Mouse (Mus musculus) ES-E14 (cell line): ENCODE measurements at regions not wholly inside any gene's neighbourhood (a gene's known extent, or its start where the extent isn't known, plus 50 kb on each side); places are given as distances from the start of the nearest gene placed in this dataset.

Source experiments
- DNase-seq: peaks from one replicate; pipeline ENCODE4 v3.0.0-alpha.2; 2013; ENCODE audit warnings: low read depth, low spot score
- H3K27ac ChIP-seq: 2 replicates; pipeline ENCODE4 v1.5.1; 2012; ENCODE audit warnings: low read depth, mild to moderate bottlenecking, low read length, moderate library complexity, mixed read lengths; ENCODE audit not compliant: poor library complexity, insufficient read depth, severe bottlenecking
- H3K36me3 ChIP-seq: 2 replicates; pipeline ENCODE4 v1.6.1; 2012; ENCODE audit warnings: mild to moderate bottlenecking, low read length, moderate library complexity, mixed read lengths; ENCODE audit not compliant: control insufficient read depth, poor library complexity, insufficient read depth, severe bottlenecking
- H3K4me1 ChIP-seq, 2 experiments: fragments of 150-350 bp in 1 of 2; sonication (generic) in 1 of 2; 2 replicates each; pipeline ENCODE4 v1.6.1; 2012; ENCODE audit warnings: low read length in 2 of 2, mild to moderate bottlenecking in 1 of 2, mixed read lengths in 1 of 2; ENCODE audit not compliant: control insufficient read depth in 2 of 2, insufficient read depth in 2 of 2, poor library complexity in 1 of 2
- H3K4me3 ChIP-seq, 2 experiments: fragments of 150-350 bp in 1 of 2; sonication (generic) in 1 of 2; 2 replicates each; pipeline ENCODE4 v1.5.1; 2012; ENCODE audit warnings: low read length in 2 of 2, low read depth in 1 of 2, mild to moderate bottlenecking in 1 of 2, mixed read lengths in 1 of 2; ENCODE audit not compliant: insufficient read depth in 1 of 2, poor library complexity in 1 of 2, severe bottlenecking in 1 of 2
- H3K9ac ChIP-seq: 2 replicates; pipeline ENCODE4 v1.6.1; 2012; ENCODE audit warnings: low read depth, mild to moderate bottlenecking, low read length, mixed read lengths; ENCODE audit not compliant: poor library complexity, insufficient read depth, severe bottlenecking
- H3K9me3 ChIP-seq: fragments of 150-350 bp; sonication (generic); 2 replicates; pipeline ENCODE4 v1.6.1; 2012; ENCODE audit warnings: low read depth, mild to moderate bottlenecking, low read length; ENCODE audit not compliant: control insufficient read depth, insufficient read depth
- CHD2 ChIP-seq: IDR thresholded peaks from 2 replicates; pipeline ENCODE4 v1.6.1; 2014; ENCODE audit warnings: mild to moderate bottlenecking, low read depth, low read length, inconsistent platforms
- HCFC1 ChIP-seq: IDR thresholded peaks from 2 replicates; pipeline ENCODE4 v1.6.1; 2012; ENCODE audit warnings: low read length, inconsistent platforms, borderline replicate concordance; ENCODE audit not compliant: insufficient read depth
- MAFK ChIP-seq: IDR thresholded peaks from 2 replicates; pipeline ENCODE4 v1.6.1; 2014; ENCODE audit warnings: mild to moderate bottlenecking, low read depth, low read length, inconsistent platforms; ENCODE audit not compliant: insufficient read depth
- ZC3H11A ChIP-seq: IDR thresholded peaks from 2 replicates; pipeline ENCODE4 v1.6.1; 2012; ENCODE audit warnings: low read depth, mild to moderate bottlenecking, inconsistent platforms, low read length, borderline replicate concordance
- ZNF384 ChIP-seq: IDR thresholded peaks from 2 replicates; pipeline ENCODE4 v1.6.1; 2012; ENCODE audit warnings: low read depth, low read length, inconsistent platforms
- in situ Hi-C, 2 experiments: fragments of 600-800 bp; cut with MboI; formaldehyde crosslinking; loops; one replicate each; pipeline ENCODE4 v1.15.1; 2025; ENCODE audit warnings: low sequenced_read_pairs in 2 of 2, inconsistent platforms in 1 of 2; ENCODE audit not compliant: unreplicated experiment in 2 of 2

DNA sequence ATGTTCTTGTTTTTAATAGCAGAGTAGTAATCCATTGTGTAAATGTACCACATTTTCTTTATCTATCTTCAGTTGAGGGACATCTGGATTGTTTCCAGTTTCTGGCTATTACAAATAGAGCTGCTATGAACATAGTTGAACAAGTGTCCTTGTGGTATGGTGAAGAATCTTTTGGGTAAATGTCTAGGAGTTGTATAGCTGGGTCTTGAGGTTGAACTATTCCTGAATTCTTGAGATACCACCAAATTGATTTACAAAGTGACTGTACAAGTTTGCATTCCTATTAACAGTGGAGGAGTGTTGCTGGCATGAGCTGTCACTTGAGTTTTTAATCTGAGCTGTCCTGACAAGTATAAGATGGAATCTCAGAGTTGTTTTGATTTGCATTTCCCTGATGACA lies 76.0 kb upstream of the Zfp648 start:
- in situ Hi-C loops = no loop called here
- Histone ChIP-seq H3K4me1 (no peaks in the 10 kb centered on the region), H3K36me3 (no peaks in the 10 kb centered on the region), H3K9me3 (no peaks in the 10 kb centered on the region), H3K4me3 (no peak overlapping the region), H3K9ac (no peak overlapping the region), H3K27ac (no peak overlapping the region)
- no peak for DNase-seq
- no peak for TF ChIP-seq CHD2
- no peak for TF ChIP-seq MAFK
- TF ChIP-seq ZNF384 = no peak
- no peak for TF ChIP-seq HCFC1
- TF ChIP-seq ZC3H11A = no peak

DNA sequence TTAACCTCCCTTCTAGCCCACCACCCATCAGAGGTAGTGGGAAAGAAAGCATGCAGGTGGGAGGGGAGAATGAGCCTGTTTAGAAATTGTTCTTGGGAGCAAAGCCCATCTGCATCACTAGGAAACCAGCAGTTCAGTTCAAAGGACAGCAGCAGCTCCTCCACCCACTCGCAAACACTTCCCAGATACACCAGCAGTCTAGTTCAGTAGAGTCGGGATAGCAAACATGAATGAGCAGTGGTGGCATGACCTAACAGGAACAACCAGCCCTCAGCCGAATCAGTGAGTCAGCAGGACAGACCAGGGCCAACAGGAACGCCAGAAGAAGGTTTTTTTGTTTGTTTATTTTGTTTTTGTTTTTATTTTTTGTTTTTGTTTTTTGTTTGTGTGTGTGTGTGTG lies 74.5 kb upstream of the Zfp648 start:
- Histone ChIP-seq H3K36me3 (no peaks in the 10 kb centered on the region), H3K4me1 (no peaks in the 10 kb centered on the region), H3K4me3 (no peak overlapping the region), H3K27ac (no peak overlapping the region), H3K9me3 (no peaks in the 10 kb centered on the region), H3K9ac (no peak overlapping the region)
- in situ Hi-C loops = no loop called here
- DNase-seq = no peak
- TF ChIP-seq ZNF384 (no peak), CHD2 (no peak), HCFC1 (no peak), MAFK (no peak)

DNA sequence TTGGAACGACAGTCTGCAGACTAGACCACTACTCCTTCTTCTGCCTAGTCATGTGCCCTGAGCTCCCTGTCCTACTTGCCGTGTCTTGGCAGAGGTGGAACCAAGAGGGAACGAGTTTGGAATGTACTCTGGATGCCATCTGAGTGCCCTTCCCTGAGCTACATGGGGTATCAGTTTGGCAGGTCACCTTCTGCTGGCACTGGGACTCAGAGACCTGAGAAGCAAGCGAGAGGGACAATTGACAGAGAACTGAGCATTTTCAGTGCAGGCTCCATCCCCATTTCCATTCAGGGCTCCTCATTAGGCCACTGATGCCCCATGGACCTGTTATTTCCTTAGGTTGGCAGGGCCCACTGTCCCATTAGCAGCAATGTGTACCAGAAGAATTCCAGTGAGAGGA lies 61.5 kb upstream of the Zfp648 start:
- in situ Hi-C loops = no loop called here
- no peaks in the 10 kb centered on the region for H3K36me3 ChIP-seq

DNA sequence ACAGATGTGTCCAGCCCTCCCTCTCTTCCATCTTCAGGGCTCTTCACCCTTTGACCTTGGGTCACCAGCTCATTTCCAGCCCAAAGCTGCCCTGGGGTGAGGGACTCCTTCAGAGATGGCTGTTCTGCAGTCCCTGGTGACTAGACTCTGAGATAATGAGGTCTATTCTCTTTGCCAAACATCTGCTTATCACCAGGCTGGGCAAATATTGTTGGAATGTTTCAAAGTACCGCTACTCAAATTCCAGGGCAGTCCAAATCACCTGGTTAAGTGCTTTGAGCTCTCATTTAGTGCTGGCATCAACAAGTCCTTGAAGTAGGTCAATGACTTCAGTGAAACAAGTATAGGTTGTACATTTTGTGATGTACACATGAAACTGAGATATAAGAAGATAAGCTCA lies 57.3 kb upstream of the Zfp648 start:
- Histone ChIP-seq H3K4me1 (no peaks in the 10 kb centered on the region), H3K36me3 (no peaks in the 10 kb centered on the region), H3K9me3 (no peaks in the 10 kb centered on the region), H3K4me3 (no peak overlapping the region), H3K9ac (no peak overlapping the region), H3K27ac (no peak overlapping the region)
- in situ Hi-C loops = no loop called here
- TF ChIP-seq ZNF384 (no peak), HCFC1 (no peak), MAFK (no peak), ZC3H11A (no peak), CHD2 (no peak)
- DNase-seq = no peak

More for the DNA sequence above, 61.5 kb upstream of the Zfp648 start:
- DNase-seq = no peak
- TF ChIP-seq ZNF384 (no peak), MAFK (no peak), HCFC1 (no peak), ZC3H11A (no peak), CHD2 (no peak)
- Histone ChIP-seq H3K9ac (no peak overlapping the region), H3K4me1 (no peaks in the 10 kb centered on the region), H3K4me3 (no peak overlapping the region), H3K27ac (no peak overlapping the region), H3K9me3 (no peaks in the 10 kb centered on the region)

DNA sequence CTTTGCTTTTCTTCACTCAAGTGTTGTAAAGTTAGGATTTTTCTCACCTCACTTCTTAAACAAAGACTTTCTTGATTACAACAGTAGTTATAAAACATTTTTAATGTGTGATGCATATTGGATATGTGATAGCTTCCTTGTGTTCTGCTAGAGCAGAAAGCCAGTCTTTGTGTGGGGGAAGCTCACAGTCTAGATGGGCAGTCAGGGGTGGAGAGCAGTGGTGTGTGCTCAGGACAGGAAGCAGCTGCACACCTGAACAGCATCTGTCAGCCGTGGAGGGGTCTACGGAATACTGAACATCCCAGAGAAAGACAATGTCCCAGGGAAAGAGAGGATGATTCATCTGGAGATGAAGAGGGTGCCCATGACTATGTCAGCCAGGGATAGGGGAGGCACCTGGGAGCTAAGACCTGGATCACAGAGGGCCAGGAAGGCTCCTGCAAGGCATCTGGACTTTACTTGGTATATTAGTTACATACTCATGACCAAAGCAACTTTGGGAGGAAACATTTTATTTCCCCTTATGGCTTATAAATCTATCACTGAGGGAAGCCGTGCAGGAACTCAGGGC lies 53.9 kb upstream of the Zfp648 start:
- in situ Hi-C loops = no loop called here
- DNase-seq = no peak

More for the DNA sequence above, 53.9 kb upstream of the Zfp648 start:
- Histone ChIP-seq H3K36me3 (no peaks in the 10 kb centered on the region), H3K4me3 (no peak overlapping the region), H3K9me3 (no peaks in the 10 kb centered on the region), H3K4me1 (peaks cover 0 to 5% of the 10 kb centered on the region in 2 experiments; a peak in 1 of 4 replicates), H3K27ac (no peak overlapping the region), H3K9ac (no peak overlapping the region)
- no peak for TF ChIP-seq ZC3H11A
- no peak for TF ChIP-seq HCFC1
- TF ChIP-seq MAFK = no peak
- TF ChIP-seq CHD2 = no peak
- TF ChIP-seq ZNF384 = no peak
